Mouse (Mus musculus) liver, embryonic 14.5 days (tissue): Measurements from ENCODE around the gene Utrn. TPM values are rescaled to one million over a fixed set of nuclear protein-coding genes. Genes with fewer than 3 reads are reported as not detected.

Source experiments
- ATAC-seq: fragments of 200-750 bp; cut with Nextera tagmentation; 2 replicates; pipeline ENCODE4 v1.8.0; 2017; ENCODE audit warnings: moderate number of reproducible peaks, mild to moderate bottlenecking, moderate library complexity; ENCODE audit not compliant: insufficient read depth
- DNase-seq, 3 experiments: peaks; one replicate each; pipeline ENCODE4 v3.0.0-alpha.2; 2012 to 2013; ENCODE audit warnings: low read depth in 3 of 3, low spot score in 3 of 3
- H3K27ac ChIP-seq: fragments of 300-500 bp; sonication (generic); 2 replicates; pipeline ENCODE4 v1.5.1; 2014; ENCODE audit warnings: moderate library complexity, mild to moderate bottlenecking, control low read depth, inconsistent platforms
- H3K27me3 ChIP-seq: fragments of 300-500 bp; sonication (generic); 2 replicates; pipeline ENCODE4 v1.6.1; 2014; ENCODE audit warnings: mild to moderate bottlenecking, low read length, moderate library complexity; ENCODE audit not compliant: control insufficient read depth, insufficient read depth
- H3K36me3 ChIP-seq: fragments of 300-500 bp; sonication (generic); replicated peaks from 2 replicates; pipeline ENCODE4 v1.6.1; 2014; ENCODE audit warnings: low read depth; ENCODE audit not compliant: control insufficient read depth, insufficient read depth
- H3K4me1 ChIP-seq, 2 experiments: fragments of 200-500 bp in 1 of 2; fragments of 300-500 bp in 1 of 2; sonication (generic) in 1 of 2; replicated peaks; 2 replicates each; pipeline ENCODE4 v1.6.1; 2012 to 2014; ENCODE audit warnings: antibody characterized with exemption in 1 of 2, inconsistent platforms in 1 of 2, low read length in 1 of 2; ENCODE audit not compliant: control insufficient read depth in 2 of 2, insufficient read depth in 2 of 2
- H3K4me2 ChIP-seq: fragments of 300-500 bp; sonication (generic); 2 replicates; pipeline ENCODE4 v1.6.1; 2014; ENCODE audit warnings: low read depth, mild to moderate bottlenecking, control low read depth, moderate library complexity
- H3K4me3 ChIP-seq, 2 experiments: fragments of 200-500 bp in 1 of 2; fragments of 300-500 bp in 1 of 2; sonication (generic) in 1 of 2; 2 replicates each; pipeline ENCODE4 v1.5.1; 2012 to 2014; ENCODE audit warnings: low read depth in 2 of 2, low read length in 2 of 2, mild to moderate bottlenecking in 2 of 2, control low read depth in 1 of 2, inconsistent platforms in 1 of 2, moderate library complexity in 1 of 2; ENCODE audit not compliant: insufficient read depth in 1 of 2
- H3K9ac ChIP-seq: fragments of 300-500 bp; sonication (generic); replicated peaks from 2 replicates; pipeline ENCODE4 v1.6.1; 2014; ENCODE audit warnings: mild to moderate bottlenecking, control low read depth, moderate library complexity
- H3K9me3 ChIP-seq: fragments of 300-500 bp; sonication (generic); 2 replicates; pipeline ENCODE4 v1.6.1; 2016; ENCODE audit warnings: low read length, mixed read lengths; ENCODE audit not compliant: control insufficient read depth
- CTCF ChIP-seq: IDR thresholded peaks from 2 replicates; pipeline ENCODE4 v1.5.1; 2016; ENCODE audit warnings: antibody characterized with exemption, low read depth, control low read depth
- EP300 ChIP-seq: IDR thresholded peaks from 2 replicates; pipeline ENCODE4 v1.6.1; 2016; ENCODE audit warnings: antibody characterized with exemption, low read depth
- WGBS: fragments of 180-500 bp; shearing (Covaris S2); extraction: QIAGEN DNeasy Blood & Tissue Kit; methylation state at CpG from one replicate; pipeline ENCODE4 v1.1.7; 2014; ENCODE audit not compliant: insufficient replicate concordance; 5-methylcytosine and 5-hydroxymethylcytosine counted together
- polyA plus RNA-seq, 2 experiments: library from polyadenylated mRNA; depleted of rRNA in 1 of 2; stranded (reverse) in 1 of 2; unstranded in 1 of 2; fragments of >200 nt; fragmentation: Nextera tagmentation in 1 of 2; extraction: Ambion mirVana in 1 of 2; gene quantifications; 2 replicates each; pipeline versions ENCODE4 v1.2.1 to v1.2.3; 2012 to 2014

Gene Utrn
- polyA plus RNA-seq, 2 experiments, result 2.7 to 4.4 TPM

DNA sequence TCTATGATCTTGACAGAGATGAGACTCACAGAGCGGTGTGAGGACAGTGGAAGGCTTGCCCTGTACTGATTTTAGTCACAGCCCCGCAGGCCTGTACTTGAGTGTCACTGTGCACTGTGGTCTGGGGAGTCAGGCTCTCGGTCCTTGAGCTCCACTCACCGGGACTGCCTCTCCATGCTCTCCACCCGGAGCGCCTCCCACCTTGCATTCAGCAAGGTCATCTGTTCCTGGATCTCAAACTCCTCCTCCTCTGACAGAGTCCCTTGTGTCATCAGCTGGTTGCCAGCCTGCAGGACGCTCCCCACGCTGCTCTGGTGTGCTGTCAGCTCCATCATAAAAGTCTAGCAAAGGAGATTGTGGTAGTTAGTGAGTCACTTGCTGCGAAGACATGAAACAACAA lies 131.2 kb downstream of the Utrn start:
- H3K9me3 ChIP-seq, result no peaks in the 10 kb centered on the region
- ATAC-seq, result no peak
- TF ChIP-seq CTCF (no peak), EP300 (no peak)
- no peaks in the 10 kb centered on the region for H3K4me1 ChIP-seq
- no peak overlapping the region for H3K4me2 ChIP-seq
- no peak for DNase-seq
- H3K9ac ChIP-seq, result no peak overlapping the region
- H3K27me3 ChIP-seq, result no peaks in the 10 kb centered on the region
- H3K4me3 ChIP-seq, result no peak overlapping the region
- no peaks in the 10 kb centered on the region; the same call in 1 of the 2 replicates for H3K36me3 ChIP-seq
- no peak overlapping the region for H3K27ac ChIP-seq
- 79% methylated on average over 9 of the region's 9 CpGs for WGBS

DNA sequence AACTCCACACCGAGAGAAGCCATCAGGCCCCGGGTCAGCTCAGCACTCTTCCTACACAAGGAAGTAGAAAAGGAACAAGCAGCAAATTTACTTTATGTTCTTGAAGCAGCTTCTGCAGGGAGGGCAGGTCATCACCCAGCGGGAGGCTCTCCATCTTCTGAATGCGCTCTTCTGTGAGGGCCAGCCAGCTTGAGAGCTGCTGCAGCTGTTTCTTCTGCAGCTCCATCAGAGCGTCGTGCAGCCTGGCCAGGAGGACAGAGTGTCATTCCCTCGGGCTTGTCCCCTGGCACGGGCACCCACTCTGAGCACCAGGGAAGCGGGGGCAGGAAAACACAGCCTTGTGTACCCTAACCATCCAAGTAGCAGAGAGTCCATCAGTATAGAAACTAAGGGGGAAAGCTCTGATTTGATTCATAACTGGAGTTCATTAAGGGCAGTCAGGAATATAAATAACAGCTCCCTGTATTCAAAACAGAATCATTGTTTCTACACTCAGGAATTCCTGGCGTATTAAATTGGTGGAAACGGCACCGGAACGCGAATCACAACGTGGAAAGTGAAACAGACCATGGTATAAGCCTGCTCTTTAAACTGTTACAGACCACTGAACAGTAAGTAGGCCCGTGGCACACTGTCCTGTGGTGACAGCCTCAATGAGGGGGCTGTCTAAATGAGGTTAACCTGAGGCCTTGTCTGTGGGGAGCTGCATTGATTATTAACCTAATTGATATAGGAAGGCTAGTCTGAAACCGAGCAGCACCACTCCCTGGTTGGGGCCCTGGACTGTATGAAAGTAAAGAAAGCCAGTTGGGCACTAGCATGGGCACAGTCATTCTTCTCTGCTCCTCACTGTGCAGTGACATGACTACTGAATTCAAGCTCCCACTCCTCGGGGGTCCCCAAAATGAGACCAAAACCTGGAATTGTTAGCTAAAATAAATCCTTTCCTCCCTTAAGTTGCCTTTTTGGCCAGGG lies 132.0 kb downstream of the Utrn start:
- H3K36me3 ChIP-seq, result no peaks in the 10 kb centered on the region; the same call in 1 of the 2 replicates
- H3K27ac ChIP-seq, result no peak overlapping the region
- no peak overlapping the region for H3K4me3 ChIP-seq
- H3K9ac ChIP-seq, result no peak overlapping the region
- no peaks in the 10 kb centered on the region for H3K9me3 ChIP-seq
- TF ChIP-seq CTCF (no peak), EP300 (no peak)
- no peaks in the 10 kb centered on the region for H3K27me3 ChIP-seq
- H3K4me1 ChIP-seq, result no peaks in the 10 kb centered on the region
- ATAC-seq, result no peak
- DNase-seq, result no peak
- WGBS, result 78% methylated on average over 18 of the region's 18 CpGs
- no peak overlapping the region for H3K4me2 ChIP-seq

DNA sequence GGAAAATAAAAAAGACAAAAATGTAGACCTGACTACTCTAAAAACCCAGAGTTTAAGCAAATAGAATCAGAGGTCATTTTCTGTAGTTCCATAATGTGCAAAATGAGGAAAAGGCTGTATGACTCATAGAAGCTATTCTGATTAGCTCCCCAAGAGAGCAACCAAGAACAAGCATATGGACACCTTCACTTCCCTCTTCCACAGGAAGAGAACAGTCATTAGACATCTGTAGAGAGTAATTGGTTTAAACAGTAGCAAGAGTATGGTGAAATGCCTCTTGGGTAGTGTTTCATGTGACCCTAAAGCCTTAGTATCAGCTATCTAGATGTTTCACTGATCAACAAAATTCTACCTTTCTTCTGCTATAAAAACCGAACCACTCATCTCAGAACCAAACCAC lies 133.5 kb downstream of the Utrn start:
- 73% methylated on average over 1 of the region's 1 CpGs for WGBS
- no peaks in the 10 kb centered on the region; the same call in 1 of the 2 replicates for H3K36me3 ChIP-seq
- H3K4me1 ChIP-seq, result no peaks in the 10 kb centered on the region
- H3K4me2 ChIP-seq, result no peak overlapping the region
- H3K9ac ChIP-seq, result no peak overlapping the region
- H3K4me3 ChIP-seq, result no peak overlapping the region
- TF ChIP-seq CTCF (no peak), EP300 (no peak)
- H3K27me3 ChIP-seq, result no peaks in the 10 kb centered on the region
- ATAC-seq (no peak), DNase-seq (no peak)
- no peak overlapping the region for H3K27ac ChIP-seq
- no peaks in the 10 kb centered on the region for H3K9me3 ChIP-seq

DNA sequence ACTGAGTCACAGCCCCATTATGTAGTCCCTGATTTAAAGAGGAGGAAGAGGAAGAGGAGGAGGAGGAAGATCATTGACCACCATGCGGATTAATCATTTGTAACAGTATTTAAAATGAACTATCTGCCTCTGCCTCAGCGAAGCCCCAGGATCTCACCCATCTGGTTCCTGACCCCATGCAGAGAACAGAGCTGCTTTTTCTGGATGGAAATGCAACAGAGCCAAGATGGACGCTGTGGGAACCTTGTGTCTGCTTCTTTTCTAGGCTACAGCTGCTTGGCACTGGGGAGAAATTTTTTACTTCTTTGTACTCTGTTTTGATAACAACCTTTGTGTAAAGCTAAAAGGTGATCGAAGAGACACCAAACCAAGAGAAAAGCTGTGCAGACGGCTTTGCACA lies 137.7 kb downstream of the Utrn start:
- DNase-seq (no peak), ATAC-seq (no peak)
- Histone ChIP-seq H3K36me3 (no peaks in the 10 kb centered on the region; the same call in 1 of the 2 replicates), H3K27ac (no peak overlapping the region), H3K4me2 (no peak overlapping the region), H3K9ac (no peak overlapping the region), H3K9me3 (no peaks in the 10 kb centered on the region), H3K27me3 (no peaks in the 10 kb centered on the region), H3K4me3 (no peak overlapping the region), H3K4me1 (peaks cover 0 to 4% of the 10 kb centered on the region in 2 experiments; a peak in 1 of 4 replicates)
- WGBS, result 76% methylated on average over 5 of the region's 5 CpGs
- TF ChIP-seq CTCF (no peak), EP300 (no peak)

DNA sequence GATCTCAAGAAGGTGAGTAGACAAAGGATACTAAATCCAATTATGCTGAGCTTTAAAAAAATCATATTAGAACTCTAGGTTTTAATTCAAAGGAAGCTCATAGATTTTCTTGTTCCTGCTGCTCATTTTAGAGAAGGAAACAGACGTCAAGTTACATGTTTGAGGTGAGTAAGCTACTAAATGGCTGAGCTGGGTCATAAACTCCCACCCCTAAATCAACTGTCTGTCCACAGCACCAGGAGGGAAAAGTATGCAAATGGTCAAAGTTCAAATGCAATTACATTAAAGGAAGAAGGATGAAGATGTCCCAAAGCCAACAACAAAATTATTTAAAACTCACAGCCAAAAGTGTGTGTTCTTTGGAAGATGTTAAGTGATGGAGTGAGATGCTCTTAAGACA lies 139.5 kb downstream of the Utrn start:
- no peak overlapping the region for H3K9ac ChIP-seq
- no peaks in the 10 kb centered on the region for H3K27me3 ChIP-seq
- no peaks in the 10 kb centered on the region for H3K36me3 ChIP-seq
- H3K4me1 ChIP-seq, result peaks cover 0 to 4% of the 10 kb centered on the region in 2 experiments; a peak in 1 of 4 replicates
- no peak overlapping the region for H3K4me2 ChIP-seq
- DNase-seq, result no peak
- no peak overlapping the region for H3K4me3 ChIP-seq
- WGBS, result 35% methylated on average over 1 of the region's 1 CpGs
- no peak overlapping the region for H3K27ac ChIP-seq
- no peaks in the 10 kb centered on the region for H3K9me3 ChIP-seq
- no peak for ATAC-seq
- no peak for TF ChIP-seq CTCF
- no peak for TF ChIP-seq EP300
